Mouse (Mus musculus) c-Kit-positive CD71-negative TER-119-negative erythroid progenitor cells, embryonic 14.5 days (primary cell): ENCODE data around the gene Cfhr1.

Experiments
- DNase-seq: peaks from one replicate; pipeline ENCODE4 v3.0.0-alpha.2; 2013; ENCODE audit warnings: low read depth

Gene Cfhr1

DNA sequence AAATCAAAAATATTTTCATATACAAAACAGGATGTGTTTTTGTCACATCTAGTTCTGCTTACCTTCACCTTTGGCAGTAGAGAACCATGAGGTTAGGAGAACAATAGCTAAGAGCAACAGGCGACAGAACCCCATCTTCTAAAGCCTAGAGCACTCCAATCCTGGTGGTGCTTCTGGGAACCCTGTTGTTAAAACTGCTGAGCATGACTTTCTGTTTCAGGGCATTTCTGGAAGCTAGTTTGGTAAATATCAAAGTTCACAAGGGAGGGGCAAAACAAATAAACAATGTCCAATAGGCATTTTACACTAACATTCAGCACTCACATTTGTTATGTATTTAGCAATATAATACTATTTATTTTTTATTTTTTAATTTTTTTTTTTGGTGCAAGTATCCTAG is at the start of gene Cfhr1:
Gene Cfhr1, minus strand, starts transcription at position 249 of the 400 bp plus-strand sequence.
- DNase-seq = no peak

DNA sequence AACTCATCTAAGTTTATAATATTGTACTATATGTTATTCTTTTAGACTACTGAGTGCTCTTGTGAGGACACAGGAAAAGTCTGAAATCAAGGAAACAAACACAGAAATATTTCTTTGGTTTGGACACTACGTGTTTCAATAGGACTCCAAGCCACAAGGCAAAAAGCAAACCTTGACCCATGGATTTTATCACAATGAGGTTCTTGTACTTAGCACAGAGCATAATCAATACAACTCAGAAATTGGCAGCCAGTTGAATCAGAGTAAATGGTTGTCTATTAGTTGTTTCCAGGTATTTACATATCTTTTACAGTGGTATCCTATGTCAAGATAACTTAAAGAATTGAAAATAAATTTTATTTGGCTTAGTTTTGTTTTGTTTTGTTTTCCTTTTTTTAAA is 8.8 kb downstream of the Cfhr1 start:
- DNase-seq = no peak

DNA sequence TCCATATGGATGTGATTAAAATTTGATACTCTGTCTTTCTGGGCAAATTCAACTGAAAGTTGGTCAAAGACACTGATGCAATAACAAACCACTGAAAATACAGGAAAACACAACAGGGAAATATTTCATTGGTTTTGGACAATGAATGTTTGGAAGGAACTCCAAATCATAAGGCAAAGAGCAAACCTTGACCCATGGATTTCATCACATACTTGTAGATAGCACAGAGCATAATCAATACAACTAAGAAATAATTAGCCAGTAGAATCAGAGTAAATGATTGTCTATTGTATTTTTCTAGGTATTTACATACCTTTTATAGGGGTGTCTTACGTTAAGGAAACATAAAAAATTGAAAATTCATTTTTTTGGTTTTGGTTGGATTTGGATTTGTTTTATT is 11.5 kb downstream of the Cfhr1 start:
- no peak for DNase-seq

DNA sequence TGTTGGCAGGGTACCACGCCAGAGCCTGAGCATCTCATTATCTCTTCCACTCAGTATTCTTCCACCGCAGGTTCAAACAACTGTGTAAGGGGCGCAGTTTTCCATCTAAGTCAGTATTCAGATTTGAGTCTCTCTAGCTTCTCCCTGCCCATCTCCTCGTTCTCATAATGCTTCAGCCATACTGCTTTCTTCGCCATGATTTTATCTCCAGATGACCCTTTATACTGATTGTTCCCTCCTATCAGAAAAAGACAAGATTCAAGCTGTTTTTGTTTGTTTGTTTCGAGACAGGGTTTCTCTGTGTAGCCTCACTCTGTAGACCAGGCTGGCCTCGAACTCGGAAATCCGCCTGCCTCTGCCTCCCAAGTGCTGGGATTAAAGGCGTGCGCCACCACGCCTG is 45.5 kb downstream of the Cfhr1 start:
- DNase-seq = no peak

DNA sequence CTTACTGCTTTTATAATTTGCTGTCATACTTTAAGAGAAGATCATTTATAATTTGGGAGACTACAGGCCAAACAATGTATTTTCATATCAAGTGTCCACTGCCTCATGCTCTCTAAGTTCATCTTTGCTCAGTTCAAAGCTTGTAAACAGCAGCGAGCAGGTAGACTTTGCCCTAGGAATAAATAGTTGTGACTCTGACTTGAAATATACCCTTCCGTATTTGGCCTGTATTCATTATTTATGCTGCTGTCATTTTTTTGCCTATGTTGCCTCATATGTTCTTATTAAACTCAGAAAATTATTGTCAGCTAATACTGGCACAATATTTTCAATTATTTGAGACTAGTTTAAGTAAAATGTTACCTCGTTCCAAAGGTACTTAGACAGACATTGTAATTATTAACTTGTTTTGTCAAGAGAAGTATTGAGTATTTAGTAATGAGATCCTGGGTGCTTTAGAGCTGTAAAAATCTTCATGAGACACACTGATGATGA is 58.8 kb downstream of the Cfhr1 start, which contains the start of gene F13b:
Gene F13b, plus strand, starts transcription at position 445 of the 495 bp plus-strand sequence.
- no peak for DNase-seq

DNA sequence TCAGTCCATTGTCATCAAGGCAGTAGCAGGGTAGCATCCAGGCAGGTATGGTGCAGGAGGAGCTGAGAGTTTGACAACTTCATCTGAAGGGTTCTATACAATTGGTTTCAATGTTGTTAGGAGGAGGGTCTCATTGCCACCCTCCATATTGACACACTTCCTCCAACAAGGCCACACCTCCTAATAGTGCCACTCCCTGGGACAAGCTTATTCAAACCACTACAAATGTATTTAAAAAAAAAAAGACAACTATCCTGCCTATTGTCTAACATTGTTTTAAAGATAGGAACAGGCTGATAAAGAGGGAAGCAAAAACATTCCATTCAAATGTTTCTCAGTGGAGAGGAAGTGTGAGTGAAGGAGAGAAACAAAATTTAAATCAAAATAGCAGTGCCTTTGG is 60.3 kb downstream of the Cfhr1 start:
- no peak for DNase-seq
